In the genomic region with DNA sequence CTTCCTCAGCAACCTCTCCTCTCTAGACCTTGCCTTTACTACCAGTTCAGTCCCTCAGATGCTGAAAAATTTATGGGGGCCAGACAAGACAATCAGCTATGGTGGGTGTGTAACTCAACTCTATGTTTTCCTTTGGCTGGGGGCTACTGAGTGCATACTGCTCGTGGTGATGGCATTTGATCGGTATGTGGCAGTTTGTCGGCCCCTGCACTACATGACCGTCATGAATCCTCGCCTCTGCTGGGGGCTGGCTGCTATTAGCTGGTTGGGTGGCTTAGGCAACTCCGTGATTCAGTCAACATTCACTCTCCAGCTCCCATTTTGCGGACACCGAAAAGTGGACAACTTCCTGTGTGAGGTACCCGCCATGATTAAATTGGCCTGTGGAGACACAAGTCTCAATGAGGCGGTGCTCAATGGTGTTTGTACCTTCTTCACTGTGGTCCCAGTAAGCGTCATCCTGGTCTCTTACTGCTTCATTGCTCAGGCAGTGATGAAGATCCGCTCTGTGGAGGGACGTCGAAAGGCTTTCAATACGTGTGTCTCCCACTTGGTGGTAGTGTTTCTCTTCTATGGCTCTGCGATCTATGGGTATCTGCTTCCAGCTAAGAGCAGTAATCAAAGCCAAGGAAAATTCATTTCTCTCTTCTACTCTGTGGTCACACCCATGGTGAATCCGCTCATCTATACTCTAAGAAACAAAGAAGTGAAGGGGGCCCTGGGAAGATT, we compare ENCODE assay signal across 10 mouse cellular contexts. TPM values are rescaled to one million over a fixed set of nuclear protein-coding genes. Genes with fewer than 3 reads are reported as not detected.
DNase-seq lines count a peak whose midpoint lies in the region; ATAC-seq and TF ChIP-seq lines count a peak whose summit lies in the region.
"Had no signal": no experiment of that assay in that cellular context is flagged by ENCODE, and none has a peak within 500 bp of the region (broad histone marks: within the 10 kb centered on the region; RNA-seq: fewer than 3 reads in every experiment).

No protein-coding gene starts in this region.

- H3K9ac ChIP-seq in lung, embryonic 14.5 days = no peak overlapping the region
- H3K9ac ChIP-seq in intestine, postnatal 0 days (ENCODE audit: low read depth, low read length) = no peak overlapping the region
- no peak overlapping the region for H3K9ac ChIP-seq in forebrain, embryonic 12.5 days
- H3K9ac ChIP-seq: stomach, embryonic 15.5 days had no signal

- TF ChIP-seq CTCF in lung, embryonic 14.5 days (IDR thresholded peaks at IDR 0.05; ENCODE audit: low read depth) = peak; percentile 59
- TF ChIP-seq CTCF in intestine, postnatal 0 days (IDR thresholded peaks at IDR 0.05; ENCODE audit: low read depth) = peak; percentile 82

- peak; percentile 42 to 83 for DNase-seq in adrenal gland, adult (ENCODE audit: inconsistent age in 2 of 2, low spot score in 1 of 2)
- DNase-seq in adrenal gland, postnatal 4 days (ENCODE audit: low spot score in 2 of 2) = no peak
- peak; percentile 64 for DNase-seq in lung, embryonic 14.5 days
- no peak for DNase-seq in lung, adult 18-20 months
- DNase-seq in retina, postnatal 1 day = peak; percentile 39
- no peak for DNase-seq in spleen, postnatal 10 days (ENCODE audit: low spot score in 2 of 2)

- no peaks in the 10 kb centered on the region for H3K27me3 ChIP-seq in lung, embryonic 14.5 days (ENCODE audit: insufficient read depth, low read length)
- no peaks in the 10 kb centered on the region for H3K27me3 ChIP-seq in intestine, postnatal 0 days (replicated peaks; ENCODE audit: control insufficient read depth, insufficient read depth, low read length)
- H3K27me3 ChIP-seq in forebrain, embryonic 12.5 days = 0 out of 2 replicates have a peak, but pooled peaks cover 3% of the 10 kb centered on the region
- H3K27me3 ChIP-seq: stomach, embryonic 15.5 days had no signal

- peak; percentile 35; the same call in 1 of the 2 replicates for ATAC-seq in lung, embryonic 14.5 days (ENCODE audit: insufficient read depth)
- ATAC-seq in intestine, postnatal 0 days = peak; percentile 60; the same call in 1 of the 2 replicates
- ATAC-seq in forebrain, embryonic 12.5 days (ENCODE audit: low FRiP score) = no peak

- no peak overlapping the region for H3K4me2 ChIP-seq in lung, embryonic 14.5 days
- no peak overlapping the region for H3K4me2 ChIP-seq in intestine, postnatal 0 days (replicated peaks; ENCODE audit: low read depth)
- no peak overlapping the region for H3K4me2 ChIP-seq in forebrain, embryonic 12.5 days
- H3K4me2 ChIP-seq: stomach, embryonic 15.5 days had no signal

- no peak overlapping the region for H3K4me3 ChIP-seq in lung, embryonic 14.5 days (ENCODE audit: low read depth, low read length)
- H3K4me3 ChIP-seq in intestine, postnatal 0 days (ENCODE audit: low read depth, low read length) = no peak overlapping the region
- H3K4me3 ChIP-seq in forebrain, embryonic 12.5 days (replicated peaks) = no peak overlapping the region
- H3K4me3 ChIP-seq: stomach, embryonic 15.5 days had no signal

- no peaks in the 10 kb centered on the region for H3K9me3 ChIP-seq in lung, embryonic 14.5 days (ENCODE audit: low read depth, low read length)
- no peaks in the 10 kb centered on the region for H3K9me3 ChIP-seq in intestine, postnatal 0 days (ENCODE audit: control insufficient read depth)
- H3K9me3 ChIP-seq in forebrain, embryonic 12.5 days = no peaks in the 10 kb centered on the region
- H3K9me3 ChIP-seq: stomach, embryonic 15.5 days had no signal

- H3K27ac ChIP-seq in lung, embryonic 14.5 days (ENCODE audit: low read depth) = no peak overlapping the region
- no peak overlapping the region for H3K27ac ChIP-seq in intestine, postnatal 0 days (ENCODE audit: low read depth, low read length)
- H3K27ac ChIP-seq in forebrain, embryonic 12.5 days = no peak overlapping the region
- H3K27ac ChIP-seq: stomach, embryonic 15.5 days had no signal

- no peaks in the 10 kb centered on the region for H3K4me1 ChIP-seq in lung, embryonic 14.5 days (ENCODE audit: insufficient read depth)
- no peaks in the 10 kb centered on the region for H3K4me1 ChIP-seq in intestine, postnatal 0 days (replicated peaks; ENCODE audit: control insufficient read depth, insufficient read depth, low read length)
- no peaks in the 10 kb centered on the region for H3K4me1 ChIP-seq in forebrain, embryonic 12.5 days
- H3K4me1 ChIP-seq: stomach, embryonic 15.5 days had no signal

- 54% methylated on average over 17 of the region's 17 CpGs for WGBS in lung, embryonic 14.5 days
- 55% methylated on average over 17 of the region's 17 CpGs for WGBS in intestine, postnatal 0 days
- 66% methylated on average over 17 of the region's 17 CpGs for WGBS in forebrain, embryonic 12.5 days

- H3K36me3 ChIP-seq in lung, embryonic 14.5 days (ENCODE audit: insufficient read depth) = no peaks in the 10 kb centered on the region
- H3K36me3 ChIP-seq in intestine, postnatal 0 days (ENCODE audit: control insufficient read depth, insufficient read depth) = no peaks in the 10 kb centered on the region
- H3K36me3 ChIP-seq in forebrain, embryonic 12.5 days (replicated peaks) = no peaks in the 10 kb centered on the region
- H3K36me3 ChIP-seq: stomach, embryonic 15.5 days had no signal

RNA-seq across cellular contexts. Expression of a gene that starts 7.7 kb away (rescaled TPM):
- total RNA-seq in adrenal gland, postnatal 4 days (2021) = 10 to 100 TPM; 24.7 to 27.1 TPM
- 1.1 and 1.2 TPM in 2 replicates for polyA plus RNA-seq in lung, embryonic 14.5 days (2014; fragmentation: Nextera tagmentation; extraction: Ambion mirVana)
- 0.35 and 0.44 TPM in 2 replicates for polyA plus RNA-seq in intestine, postnatal 0 days (2015; fragmentation: Nextera tagmentation; extraction: Ambion mirVana)
- polyA plus RNA-seq in forebrain, embryonic 12.5 days (2016; fragmentation: Nextera tagmentation; extraction: Ambion mirVana) = 1.8 and 2.2 TPM in 2 replicates

RNA-seq across cellular contexts. Expression of a gene that starts 8.6 kb away (rescaled TPM):
- total RNA-seq in adrenal gland, postnatal 4 days (2021) = not detected
- not detected in 2 replicates for polyA plus RNA-seq in lung, embryonic 14.5 days (2014; fragmentation: Nextera tagmentation; extraction: Ambion mirVana)
- polyA plus RNA-seq in intestine, postnatal 0 days (2015; fragmentation: Nextera tagmentation; extraction: Ambion mirVana) = not detected in 2 replicates
- 0.60 and 1.1 TPM in 2 replicates for polyA plus RNA-seq in forebrain, embryonic 12.5 days (2016; fragmentation: Nextera tagmentation; extraction: Ambion mirVana)
- polyA plus RNA-seq: liver, embryonic 16.5 days; stomach, embryonic 15.5 days had no signal

RNA-seq across cellular contexts. Expression of a gene that starts 32.9 kb away (rescaled TPM):
- total RNA-seq in adrenal gland, postnatal 4 days (2021) = 10 to 100 TPM; 71.6 to 77.2 TPM
- 59.0 and 59.1 TPM in 2 replicates for polyA plus RNA-seq in lung, embryonic 14.5 days (2014; fragmentation: Nextera tagmentation; extraction: Ambion mirVana)
- 34.0 and 35.4 TPM in 2 replicates for polyA plus RNA-seq in intestine, postnatal 0 days (2015; fragmentation: Nextera tagmentation; extraction: Ambion mirVana)
- polyA plus RNA-seq in forebrain, embryonic 12.5 days (2016; fragmentation: Nextera tagmentation; extraction: Ambion mirVana) = 60.6 and 65.2 TPM in 2 replicates

RNA-seq across cellular contexts. Expression of a gene that starts 45.0 kb away (rescaled TPM):
- total RNA-seq in adrenal gland, postnatal 4 days (2021) = 10 to 100 TPM; 19.4 to 24.5 TPM
- 6.2 and 6.5 TPM in 2 replicates for polyA plus RNA-seq in lung, embryonic 14.5 days (2014; fragmentation: Nextera tagmentation; extraction: Ambion mirVana)
- polyA plus RNA-seq in intestine, postnatal 0 days (2015; fragmentation: Nextera tagmentation; extraction: Ambion mirVana) = 2.2 and 2.7 TPM in 2 replicates
- polyA plus RNA-seq in forebrain, embryonic 12.5 days (2016; fragmentation: Nextera tagmentation; extraction: Ambion mirVana) = 9.7 and 12.9 TPM in 2 replicates

RNA-seq across cellular contexts. Expression of a gene that starts 45.1 kb away (rescaled TPM):
- 1 to 10 TPM; 1.0 to 1.5 TPM for total RNA-seq in adrenal gland, postnatal 4 days (2021)
- 2.3 and 2.4 TPM in 2 replicates for polyA plus RNA-seq in lung, embryonic 14.5 days (2014; fragmentation: Nextera tagmentation; extraction: Ambion mirVana)
- 0.72 and 1.2 TPM in 2 replicates for polyA plus RNA-seq in intestine, postnatal 0 days (2015; fragmentation: Nextera tagmentation; extraction: Ambion mirVana)
- 1.5 and 3.9 TPM in 2 replicates for polyA plus RNA-seq in forebrain, embryonic 12.5 days (2016; fragmentation: Nextera tagmentation; extraction: Ambion mirVana)

Comparison
In these comparisons a context has a peak if more than half of its experiments do, and no peak if none do; other contexts are left out.
1. DNase-seq: peak in adrenal gland, adult (2 of 2), lung, embryonic 14.5 days (single experiment) and retina, postnatal 1 day (single experiment); none in adrenal gland, postnatal 4 days (0 of 2), lung, adult 18-20 months (0 of 2) and spleen, postnatal 10 days (0 of 2).